Mouse (Mus musculus) limb, embryonic 15.5 days (tissue): ENCODE measurements around the gene Anp32e. TPM values are rescaled to one million over a fixed set of nuclear protein-coding genes. Genes with fewer than 3 reads are reported as not detected.
"Not testable (repeated sequence)": the region's sequence is repeated elsewhere in the genome, so short reads cannot be mapped to it uniquely, and the experiment has no call there.

Source experiments
- ATAC-seq: fragments of 200-750 bp; cut with Nextera tagmentation; 2 replicates; pipeline ENCODE4 v1.8.0; 2017; ENCODE audit warnings: low read depth, moderate TSS enrichment; ENCODE audit not compliant: insufficient number of reproducible peaks, low FRiP score, low TSS enrichment
- H3K27ac ChIP-seq: fragments of 300-500 bp; sonication (generic); 2 replicates; pipeline ENCODE4 v1.5.1; 2015; ENCODE audit warnings: moderate library complexity, mild to moderate bottlenecking, inconsistent platforms
- H3K27me3 ChIP-seq: fragments of 300-500 bp; sonication (generic); 2 replicates; pipeline ENCODE4 v1.6.1; 2015; ENCODE audit warnings: inconsistent platforms
- H3K36me3 ChIP-seq: fragments of 300-500 bp; sonication (generic); 2 replicates; pipeline ENCODE4 v1.6.1; 2015; ENCODE audit warnings: inconsistent platforms
- H3K4me1 ChIP-seq: fragments of 300-500 bp; sonication (generic); 2 replicates; pipeline ENCODE4 v1.6.1; 2015; ENCODE audit warnings: inconsistent platforms
- H3K4me2 ChIP-seq: fragments of 300-500 bp; sonication (generic); 2 replicates; pipeline ENCODE4 v1.6.1; 2015; ENCODE audit warnings: mild to moderate bottlenecking, inconsistent platforms
- H3K4me3 ChIP-seq: fragments of 300-500 bp; sonication (generic); 2 replicates; pipeline ENCODE4 v1.5.1; 2015; ENCODE audit warnings: mild to moderate bottlenecking, inconsistent platforms
- H3K9ac ChIP-seq: fragments of 300-500 bp; sonication (generic); 2 replicates; pipeline ENCODE4 v1.6.1; 2015; ENCODE audit warnings: inconsistent platforms
- H3K9me3 ChIP-seq: fragments of 300-500 bp; sonication (generic); 2 replicates; pipeline ENCODE4 v1.6.1; 2016; ENCODE audit warnings: inconsistent platforms
- WGBS: fragments of 180-500 bp; shearing (Covaris S2); methylation state at CpG from one replicate; pipeline ENCODE4 v1.1.7; 2015; 5-methylcytosine and 5-hydroxymethylcytosine counted together
- polyA plus RNA-seq: library from polyadenylated mRNA; unstranded; fragments of >200 nt; fragmentation: Nextera tagmentation; extraction: Ambion mirVana; gene quantifications from 2 replicates; pipeline ENCODE4 v1.2.1, GENCODE M21; 2015

The Anp32e gene
- polyA plus RNA-seq, 1 experiment from 2014 or later: 177 TPM

DNA sequence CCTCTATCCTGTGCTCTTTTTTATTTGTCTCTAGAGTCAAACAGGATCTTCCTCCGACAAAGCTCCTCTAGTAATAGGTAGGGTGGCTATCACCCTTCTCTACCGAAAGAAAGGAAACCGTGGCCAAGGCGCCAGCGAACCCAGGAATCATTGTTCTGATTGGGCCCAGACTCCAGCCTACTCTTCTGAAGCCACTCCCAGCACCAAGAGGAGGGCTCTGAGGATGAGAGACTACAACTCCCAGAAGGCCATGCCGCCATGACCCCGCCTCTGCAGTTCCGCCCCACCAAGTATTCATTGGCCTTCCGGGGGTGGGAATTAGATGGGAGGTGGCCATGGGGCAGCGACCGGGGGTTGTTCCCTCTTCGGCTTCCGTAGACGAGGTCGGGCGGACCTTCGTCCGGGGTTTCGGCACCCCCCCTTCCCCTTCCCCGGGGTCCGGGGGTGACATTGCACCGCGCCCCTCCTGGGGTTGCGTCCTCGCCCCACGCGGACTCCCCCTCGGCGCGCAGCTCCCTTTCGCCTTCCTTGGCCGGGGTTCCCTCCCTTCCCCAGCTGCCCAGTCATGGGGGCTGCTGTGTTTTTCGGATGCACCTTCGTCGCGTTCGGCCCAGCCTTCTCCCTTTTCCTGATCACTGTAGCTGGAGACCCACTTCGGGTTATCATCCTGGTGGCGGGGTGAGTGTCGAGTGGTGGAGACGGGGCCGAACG, 35.3 kb upstream of the Anp32e start, which contains the start of gene Aph1a:
Gene Aph1a (plus strand): TSS at position 364 of the 711 bp plus-strand sequence.
- not testable (repeated sequence) for H3K9me3 ChIP-seq, H3K27me3 ChIP-seq
- Histone ChIP-seq H3K4me3 (peak within 1 kb of the TSS; percentile 65), H3K9ac (peak within 1 kb of the TSS; percentile 26), H3K27ac (peak within 1 kb of the TSS; percentile 80), H3K4me2 (peak within 1 kb of the TSS; percentile 57), H3K4me1 (peaks cover 30% of the 10 kb centered on the region), H3K36me3 (peaks cover 16% of the 10 kb centered on the region)
- WGBS: under 1% methylated on average over 26 of the region's 43 CpGs
- ATAC-seq: peak; percentile 98

DNA sequence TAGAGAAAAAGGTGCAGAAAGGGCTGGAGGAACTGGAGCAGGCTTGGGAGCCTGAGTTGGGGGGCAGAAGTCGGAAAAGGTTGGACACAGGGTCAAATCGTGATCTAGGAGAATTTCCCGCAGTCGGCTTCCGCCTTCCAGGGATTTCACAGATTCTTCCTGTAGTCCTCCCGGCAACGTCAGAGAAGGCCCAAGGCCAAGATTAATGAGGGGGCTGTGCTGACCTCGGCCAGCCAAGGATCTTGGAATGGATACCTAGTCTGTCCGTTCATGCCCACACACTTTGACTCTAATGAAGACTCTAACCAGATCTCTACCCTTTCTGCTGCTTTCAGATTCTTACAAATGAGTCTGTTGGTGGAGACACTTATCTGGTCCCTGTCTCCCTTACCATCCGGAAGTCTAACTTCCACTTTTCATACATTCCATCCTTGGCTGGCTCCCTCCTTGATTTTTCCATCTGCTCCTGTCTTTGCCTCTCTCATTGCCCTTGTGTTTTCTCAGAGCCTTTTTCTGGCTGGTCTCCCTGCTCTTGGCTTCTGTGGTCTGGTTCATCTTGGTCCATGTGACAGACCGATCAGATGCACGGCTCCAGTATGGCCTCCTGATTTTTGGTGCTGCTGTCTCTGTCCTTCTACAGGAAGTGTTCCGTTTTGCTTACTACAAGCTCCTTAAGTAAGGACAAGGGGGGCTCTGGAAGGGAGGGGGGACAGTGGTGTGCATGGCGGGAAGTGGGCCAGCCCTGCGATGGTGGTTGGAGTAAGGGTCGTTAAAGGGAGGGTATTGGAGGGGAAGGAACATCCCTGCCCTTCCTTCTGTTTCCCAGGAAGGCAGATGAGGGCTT, 34.5 kb upstream of the Anp32e start:
- Histone ChIP-seq H3K4me2 (peak overlapping the region; percentile 45), H3K4me3 (peak overlapping the region; percentile 65), H3K27ac (peak overlapping the region; percentile 77), H3K27me3 (no peaks in the 10 kb centered on the region), H3K4me1 (peaks cover 30% of the 10 kb centered on the region), H3K9ac (peak overlapping the region; percentile 26), H3K36me3 (peaks cover 16% of the 10 kb centered on the region), H3K9me3 (no peaks in the 10 kb centered on the region)
- ATAC-seq: no peak
- 6% methylated on average over 16 of the region's 16 CpGs for WGBS

- ATAC-seq, H3K4me3 ChIP-seq, H3K9ac ChIP-seq, H3K27ac ChIP-seq, H3K27me3 ChIP-seq, H3K4me2 ChIP-seq, H3K9me3 ChIP-seq: not testable (repeated sequence)
- 79% methylated on average over 7 of the region's 7 CpGs for WGBS
- H3K4me1 ChIP-seq: peaks cover 28% of the 10 kb centered on the region
- peaks cover 16% of the 10 kb centered on the region for H3K36me3 ChIP-seq
Measured at GRCm38 (mm10) chr3:95895501-95895900, 33.5 kb upstream of the Anp32e start.

- H3K4me2 ChIP-seq: no peak overlapping the region
- WGBS: 67% methylated on average over 13 of the region's 13 CpGs
- H3K4me3 ChIP-seq: no peak overlapping the region
- 0 out of 2 replicates have a peak, but pooled peaks cover 4% of the 10 kb centered on the region for H3K27me3 ChIP-seq
- no peaks in the 10 kb centered on the region for H3K9me3 ChIP-seq
- no peak overlapping the region for H3K27ac ChIP-seq
- ATAC-seq: no peak
- peaks cover 16% of the 10 kb centered on the region for H3K36me3 ChIP-seq
- H3K4me1 ChIP-seq: peaks cover 23% of the 10 kb centered on the region
- H3K9ac ChIP-seq: no peak overlapping the region
Measured at GRCm38 (mm10) chr3:95899800-95900524, 29.1 kb upstream of the Anp32e start.

GRCm38 (mm10) chr3:95901616-95902372, 27.3 kb upstream of the Anp32e start:
- no peak overlapping the region for H3K9ac ChIP-seq
- no peak overlapping the region for H3K27ac ChIP-seq

GRCm38 (mm10) chr3:95902373-95902625, 26.7 kb upstream of the Anp32e start:
- no peak overlapping the region for H3K9ac ChIP-seq
- peaks cover 36% of the 10 kb centered on the region for H3K4me1 ChIP-seq
- H3K4me2 ChIP-seq: no peak overlapping the region
- H3K9me3 ChIP-seq: no peaks in the 10 kb centered on the region
- H3K27ac ChIP-seq: no peak overlapping the region
- peaks cover 13% of the 10 kb centered on the region for H3K36me3 ChIP-seq
- no peak for ATAC-seq
- H3K27me3 ChIP-seq: 0 out of 2 replicates have a peak, but pooled peaks cover 4% of the 10 kb centered on the region
- no peak overlapping the region for H3K4me3 ChIP-seq

More at GRCm38 (mm10) chr3:95901616-95902372, 27.3 kb upstream of the Anp32e start:
- WGBS: 54% methylated on average over 9 of the region's 9 CpGs
- H3K4me2 ChIP-seq: no peak overlapping the region
- 0 out of 2 replicates have a peak, but pooled peaks cover 4% of the 10 kb centered on the region for H3K27me3 ChIP-seq
- peaks cover 36% of the 10 kb centered on the region for H3K4me1 ChIP-seq
- H3K9me3 ChIP-seq: no peaks in the 10 kb centered on the region
- no peak for ATAC-seq
- peaks cover 13% of the 10 kb centered on the region for H3K36me3 ChIP-seq
- no peak overlapping the region for H3K4me3 ChIP-seq

- Histone ChIP-seq H3K36me3 (peaks cover 9% of the 10 kb centered on the region), H3K9ac (no peak overlapping the region), H3K4me1 (peaks cover 36% of the 10 kb centered on the region), H3K27me3 (0 out of 2 replicates have a peak, but pooled peaks cover 4% of the 10 kb centered on the region), H3K4me3 (no peak overlapping the region), H3K9me3 (no peaks in the 10 kb centered on the region), H3K27ac (no peak overlapping the region), H3K4me2 (no peak overlapping the region)
- WGBS: 32% methylated on average over 6 of the region's 6 CpGs
- no peak for ATAC-seq
Measured at GRCm38 (mm10) chr3:95902643-95903042, 26.4 kb upstream of the Anp32e start.

DNA sequence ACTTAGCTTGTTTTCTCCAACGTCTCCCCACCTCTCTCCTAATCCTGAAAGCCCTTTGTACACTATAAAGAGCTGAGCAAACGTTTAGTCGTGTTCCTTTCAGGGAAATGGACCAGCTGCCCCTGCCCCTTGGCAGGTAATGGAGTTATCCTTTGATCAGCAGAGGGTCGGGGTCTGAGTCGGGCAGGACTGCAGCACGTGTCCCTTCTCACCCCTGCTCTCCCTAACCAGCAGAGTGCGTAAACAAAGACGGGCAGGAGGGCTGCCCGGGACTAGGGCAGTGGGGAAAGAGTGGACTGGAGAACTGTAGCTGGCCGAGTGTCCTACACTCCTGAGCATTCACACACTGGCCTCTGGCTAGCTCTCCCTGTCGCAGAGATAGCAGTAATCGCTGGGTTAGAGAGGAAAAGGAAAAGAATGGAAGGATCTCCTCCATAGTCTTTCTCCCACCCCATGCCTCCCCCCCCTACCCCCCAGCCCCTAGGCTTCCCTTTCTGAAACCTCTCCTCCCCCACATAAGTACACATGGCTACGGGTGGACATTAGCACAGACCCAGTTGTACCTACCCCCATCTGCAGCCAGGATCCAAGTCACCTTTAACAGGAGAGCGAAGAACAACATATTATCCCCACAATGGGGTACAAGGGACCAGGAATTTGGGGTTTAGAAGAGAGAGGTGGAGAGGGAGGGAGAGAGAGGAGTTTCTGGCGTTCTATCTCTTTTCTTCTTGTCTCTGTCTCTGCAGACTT, 25.1 kb upstream of the Anp32e start:
- no peaks in the 10 kb centered on the region for H3K9me3 ChIP-seq
- 4% methylated on average over 15 of the region's 15 CpGs for WGBS
- peaks cover 36% of the 10 kb centered on the region for H3K4me1 ChIP-seq
- peak overlapping the region; percentile 78 for H3K4me2 ChIP-seq
- no peaks in the 10 kb centered on the region for H3K36me3 ChIP-seq
- H3K9ac ChIP-seq: peak overlapping the region; percentile 26; the same call in 1 of the 2 replicates
- ATAC-seq: no peak
- H3K4me3 ChIP-seq: peak overlapping the region; percentile 38
- no peak overlapping the region for H3K27ac ChIP-seq
- 0 out of 2 replicates have a peak, but pooled peaks cover 4% of the 10 kb centered on the region for H3K27me3 ChIP-seq

- Histone ChIP-seq H3K4me2 (peak within 1 kb of the TSS; percentile 78), H3K4me3 (peak within 1 kb of the TSS; percentile 38), H3K9me3 (no peaks in the 10 kb centered on the region), H3K27ac (no peak within 1 kb of the TSS), H3K27me3 (0 out of 2 replicates have a peak, but pooled peaks cover 4% of the 10 kb centered on the region), H3K9ac (peak within 1 kb of the TSS; percentile 26; the same call in 1 of the 2 replicates), H3K36me3 (no peaks in the 10 kb centered on the region), H3K4me1 (peaks cover 36% of the 10 kb centered on the region)
- 1% methylated on average over 15 of the region's 15 CpGs for WGBS
- ATAC-seq: no peak
Measured at GRCm38 (mm10) chr3:95904568-95904967, 24.5 kb upstream of the Anp32e start, which contains the start of gene Car14. Gene Car14 (minus strand): TSS chr3:95904691.

DNA sequence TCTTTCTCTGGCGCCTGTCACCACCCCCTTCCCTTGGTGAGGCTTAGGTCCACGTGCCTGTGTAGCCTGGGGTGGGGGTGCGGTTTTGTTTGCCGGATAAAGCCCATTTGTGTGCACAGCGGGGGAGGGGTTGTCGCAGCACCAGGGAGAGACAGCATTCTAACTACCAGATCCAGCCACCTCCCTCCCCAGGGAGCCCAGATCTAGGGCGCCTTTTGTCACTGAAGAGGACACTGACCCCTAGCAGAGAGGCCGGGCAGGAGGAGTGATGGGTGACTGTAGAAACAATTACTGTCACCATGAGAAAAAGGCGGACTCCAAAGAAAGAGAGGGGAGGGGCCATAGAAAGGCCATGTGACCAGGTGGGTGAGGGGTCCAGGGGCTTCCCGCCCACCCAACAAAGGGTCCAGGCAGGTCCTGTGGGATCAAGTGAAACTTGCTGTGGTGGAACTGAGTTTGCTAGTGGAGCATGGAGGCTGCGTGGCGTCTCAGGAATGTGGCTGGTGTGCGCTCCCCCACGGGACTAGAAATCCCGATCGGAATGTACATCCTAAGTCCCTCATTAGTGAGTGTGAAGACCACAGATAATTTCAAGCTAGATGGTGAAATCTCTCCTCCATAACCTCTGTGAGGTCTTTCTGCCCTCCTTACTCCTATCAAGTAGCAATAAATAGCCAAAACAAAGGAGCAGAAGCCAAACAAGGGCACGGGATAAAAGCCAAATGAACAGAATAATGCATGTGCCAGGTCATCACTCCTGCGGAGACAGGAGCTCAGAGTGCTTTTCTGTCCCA, 23.7 kb upstream of the Anp32e start:
- Histone ChIP-seq H3K9me3 (no peaks in the 10 kb centered on the region), H3K36me3 (no peaks in the 10 kb centered on the region), H3K27ac (no peak overlapping the region), H3K4me2 (peak overlapping the region; percentile 78), H3K9ac (peak overlapping the region; percentile 7; the same call in 1 of the 2 replicates), H3K27me3 (0 out of 2 replicates have a peak, but pooled peaks cover 4% of the 10 kb centered on the region), H3K4me3 (peak overlapping the region; percentile 38), H3K4me1 (peaks cover 36% of the 10 kb centered on the region)
- ATAC-seq: no peak
- 0% methylated on average over 18 of the region's 18 CpGs for WGBS
